Mouse (Mus musculus): Measurements from ENCODE around the gene Tmem210.

Gene Tmem210

GRCm38 (mm10) chr2:25287927-25288649 is at the start of gene Tmem210:
Gene Tmem210 (plus strand): TSS chr2:25288145.
- in situ Hi-C loops (cut with MboI; ENCODE audit: unreplicated experiment in 2 of 2): no loop called here

DNA sequence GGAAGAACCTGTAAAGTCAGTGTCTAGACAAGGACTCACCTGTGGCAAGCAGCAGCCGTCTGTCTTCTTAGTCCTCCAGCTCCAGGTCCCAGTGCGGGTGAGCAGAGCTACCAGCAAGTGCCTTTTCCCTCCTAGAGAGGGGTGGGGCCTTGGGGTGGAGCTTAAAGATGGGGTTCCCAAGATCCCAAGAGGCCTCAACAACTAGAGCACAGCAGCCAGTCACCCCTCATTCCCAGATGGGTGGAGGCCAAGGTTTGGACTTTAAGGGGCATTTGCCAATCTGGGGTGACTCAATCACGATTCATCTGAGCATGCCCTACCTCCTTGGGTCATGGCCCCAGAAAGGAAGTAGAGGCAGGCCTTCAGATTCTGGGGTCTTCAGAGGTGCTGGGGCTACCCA is 48.2 kb upstream of the Tmem210 start:
- in situ Hi-C loops (cut with MboI; ENCODE audit: unreplicated experiment in 2 of 2): no loop called here

- in situ Hi-C loops (cut with MboI; ENCODE audit: unreplicated experiment in 2 of 2): no loop called here
Measured at GRCm38 (mm10) chr2:25240310-25240709, 47.6 kb upstream of the Tmem210 start.

DNA sequence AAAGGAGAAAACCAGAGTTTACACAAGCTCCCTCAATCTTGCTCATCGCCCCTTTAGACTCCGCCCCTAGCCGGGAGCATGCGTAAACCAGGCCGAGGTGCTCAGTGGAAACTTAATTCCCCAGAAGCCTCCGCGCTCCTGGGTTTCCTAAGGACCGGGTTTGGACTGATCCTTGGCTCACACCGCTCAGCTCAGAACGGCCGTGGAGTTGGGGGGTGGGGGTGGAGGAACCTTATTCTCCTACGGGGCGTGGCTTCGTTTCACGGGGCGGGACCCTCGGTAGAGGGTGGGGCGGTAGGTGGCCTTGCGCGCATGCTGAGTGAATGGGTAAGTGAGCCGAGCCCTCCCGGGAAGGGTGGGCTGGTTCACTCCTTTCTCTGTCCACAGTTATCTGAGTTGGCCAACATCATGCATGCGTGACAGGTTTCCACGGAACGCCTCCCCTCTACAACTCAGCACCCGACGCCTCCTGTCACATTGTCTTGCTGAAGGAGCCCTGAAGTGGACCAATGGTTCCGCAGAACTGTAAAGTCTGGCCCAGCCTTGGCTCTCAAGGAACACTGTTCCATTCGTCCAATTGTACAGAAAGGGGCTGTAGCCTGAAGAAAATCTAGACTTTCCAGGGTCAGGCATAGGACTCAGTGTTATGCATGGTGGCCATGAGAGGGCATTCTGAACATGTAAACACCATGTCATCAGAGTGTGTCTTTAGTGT is 47.1 kb upstream of the Tmem210 start:
- in situ Hi-C loops (cut with MboI; ENCODE audit: unreplicated experiment in 2 of 2): no loop called here

DNA sequence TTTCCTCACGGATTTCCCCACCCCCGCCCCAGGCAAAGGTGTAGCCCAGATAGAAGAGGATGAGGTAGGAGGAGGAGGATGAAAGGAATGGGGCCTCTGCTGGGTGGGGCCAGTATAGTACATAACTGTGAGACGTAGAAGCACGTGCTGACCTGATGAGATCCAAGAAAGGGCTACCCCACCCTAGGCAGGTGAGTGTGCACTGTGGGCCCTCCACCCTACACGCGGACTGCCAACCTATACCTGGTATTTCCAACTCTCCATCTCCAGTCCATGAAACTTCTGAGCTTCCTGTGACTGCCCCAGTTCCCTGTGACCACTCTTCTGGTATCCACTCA is 46.5 kb upstream of the Tmem210 start:
- in situ Hi-C loops (cut with MboI; ENCODE audit: unreplicated experiment in 2 of 2): no loop called here

- in situ Hi-C loops (cut with MboI; ENCODE audit: unreplicated experiment in 2 of 2): no loop called here
Measured at GRCm38 (mm10) chr2:25242101-25242506, 45.8 kb upstream of the Tmem210 start, which contains the start of the genes Rnf208 and Cysrt1. Gene Rnf208 (plus strand): TSS chr2:25242255. Gene Cysrt1 (minus strand): TSS chr2:25242452.

GRCm38 (mm10) chr2:25243342-25243741 is 44.6 kb upstream of the Tmem210 start:
- in situ Hi-C loops (cut with MboI; ENCODE audit: unreplicated experiment in 2 of 2): no loop called here

- in situ Hi-C loops (cut with MboI; ENCODE audit: unreplicated experiment in 2 of 2): no loop called here
Measured at GRCm38 (mm10) chr2:25244144-25244543, 43.8 kb upstream of the Tmem210 start.

DNA sequence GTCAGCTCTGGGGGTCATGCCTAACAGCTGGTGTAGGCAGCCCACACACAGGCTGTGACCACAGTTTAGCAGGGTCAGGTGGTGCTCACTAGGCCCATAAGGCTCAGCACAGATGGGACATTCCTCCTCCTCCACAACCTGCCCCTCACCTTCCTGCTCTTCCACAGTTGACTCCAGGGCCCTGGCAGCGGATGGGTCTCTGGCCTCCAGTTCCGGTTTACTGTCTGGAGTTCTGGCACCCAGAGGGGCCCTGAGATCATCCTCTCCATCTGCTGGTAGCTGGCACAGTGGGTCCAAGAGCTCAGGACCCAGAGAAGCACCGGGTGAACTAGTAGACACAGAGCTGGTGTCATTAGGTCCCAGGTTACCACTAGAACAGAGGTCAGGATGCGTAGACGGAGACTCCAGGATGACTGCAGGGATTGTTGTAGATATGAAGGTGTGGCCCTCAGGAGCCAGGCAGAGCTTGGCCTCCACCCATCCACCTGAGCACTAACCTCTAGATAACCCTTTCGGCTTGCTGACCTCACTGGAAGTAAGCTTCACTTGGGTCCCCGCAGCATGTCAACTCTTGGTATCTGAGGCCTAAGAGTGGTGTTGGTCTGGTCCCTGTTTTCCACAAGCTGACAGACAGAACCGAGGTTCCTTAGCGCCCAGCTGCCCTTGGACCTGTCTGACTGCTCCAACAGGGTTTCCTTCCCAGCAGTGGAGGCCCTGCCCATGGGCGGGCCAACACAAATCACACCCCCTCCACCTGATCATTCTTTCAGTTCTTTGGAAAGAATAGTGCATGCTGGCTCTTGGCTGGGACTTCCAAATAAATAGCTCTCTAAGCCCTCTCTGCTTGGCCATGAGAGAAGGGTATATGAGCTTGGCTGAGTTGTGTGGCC is 41.5 kb upstream of the Tmem210 start, which contains the start of gene AL732309.1:
Gene AL732309.1, minus strand, starts transcription at position 681 of the 890 bp plus-strand sequence.
- in situ Hi-C loops (cut with MboI; ENCODE audit: unreplicated experiment in 2 of 2): no loop called here

DNA sequence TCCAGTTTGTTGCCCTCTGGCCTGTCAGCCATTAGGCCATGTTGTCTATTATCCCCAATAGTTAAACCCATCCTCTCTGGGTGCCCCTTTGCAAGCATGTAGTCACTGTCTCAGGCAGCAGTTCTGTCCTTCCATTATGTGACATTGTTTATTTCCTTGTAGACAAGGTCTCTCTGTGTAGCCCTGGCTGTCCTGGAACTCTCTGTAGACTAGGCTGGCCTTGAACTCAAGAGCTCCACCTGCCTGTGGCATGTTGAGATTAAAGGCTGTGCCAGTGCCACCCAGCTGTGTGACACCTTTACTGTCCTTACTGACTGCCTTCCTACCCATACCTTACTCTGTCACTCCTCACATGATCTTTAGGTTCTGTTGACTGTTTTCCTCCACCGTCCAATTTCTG is 35.6 kb upstream of the Tmem210 start:
- in situ Hi-C loops (cut with MboI; ENCODE audit: unreplicated experiment in 2 of 2): loop anchor here (5.0 to 25.0 kb wide), 4 partner anchors 58 to 1660 kb away; partner anchors contain the start of genes Med22 (in 1 of the 2), Noxa1 (in 1 of the 2), Rpl7a (in 1 of the 2) and Surf1 (in 1 of the 2)

DNA sequence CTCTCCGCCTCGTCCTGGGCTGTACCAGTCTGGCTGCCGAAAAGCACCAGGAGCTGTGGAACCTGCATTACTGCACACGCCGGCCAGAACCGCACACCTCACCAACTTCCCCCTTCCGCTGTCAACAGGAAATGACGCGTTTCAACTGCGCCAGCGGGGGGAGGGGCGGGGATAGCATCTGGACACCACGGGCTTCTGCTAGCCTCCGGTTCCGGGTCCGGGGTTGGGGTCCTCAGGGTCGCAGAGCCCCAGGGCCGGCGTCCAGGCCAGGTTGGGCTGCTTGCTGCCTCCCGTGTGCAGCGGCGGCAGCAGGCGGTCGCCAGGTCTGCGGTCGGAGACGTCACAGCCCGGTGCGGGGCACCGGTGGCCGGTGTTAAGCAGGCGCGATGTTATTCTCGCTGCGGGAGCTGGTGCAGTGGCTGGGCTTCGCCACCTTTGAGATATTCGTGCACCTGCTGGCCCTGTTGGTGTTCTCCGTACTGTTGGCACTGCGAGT is 32.6 kb upstream of the Tmem210 start, which contains the start of gene Tmem203:
Gene Tmem203, plus strand, starts transcription at position 156 of the 496 bp plus-strand sequence.
- in situ Hi-C loops (cut with MboI; ENCODE audit: unreplicated experiment in 2 of 2): loop anchor here (5.0 to 25.0 kb wide), 4 partner anchors 61 to 1657 kb away; partner anchors contain the start of genes Med22 (in 1 of the 2), Noxa1 (in 1 of the 2), Rpl7a (in 1 of the 2) and Surf1 (in 1 of the 2)

DNA sequence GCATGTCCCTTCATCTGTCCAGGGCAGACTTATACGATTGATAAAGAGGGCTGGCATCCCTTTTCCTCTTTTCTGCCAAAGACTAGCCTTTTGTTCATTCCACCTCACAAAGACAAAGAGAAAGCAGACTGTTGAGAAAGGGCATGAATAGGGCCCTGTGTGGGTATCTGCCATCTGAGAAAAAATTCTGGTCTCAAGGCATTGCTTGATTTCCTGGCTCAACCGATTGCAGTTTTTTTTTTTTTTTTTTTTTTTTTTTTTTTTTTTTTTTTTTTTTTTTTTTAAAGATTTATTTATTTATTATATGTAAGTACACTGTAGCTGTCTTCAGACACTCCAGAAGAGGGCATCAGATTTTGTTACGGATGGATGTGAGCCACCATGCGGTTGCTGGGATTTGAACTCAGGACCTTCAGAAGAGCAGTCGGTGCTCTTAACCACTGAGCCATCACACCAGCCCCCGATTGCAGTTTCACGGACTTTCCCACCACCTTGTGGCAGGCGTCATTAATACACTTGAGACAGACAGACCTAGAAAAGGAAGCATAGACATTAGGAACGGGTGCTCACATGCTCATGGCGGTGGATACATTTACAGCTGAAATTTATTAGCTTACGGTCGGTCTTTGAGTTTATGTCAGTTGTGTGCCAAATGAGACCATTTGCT is 31.4 kb upstream of the Tmem210 start:
- in situ Hi-C loops (cut with MboI; ENCODE audit: unreplicated experiment in 2 of 2): loop anchor here (5.0 to 25.0 kb wide), 4 partner anchors 62 to 1656 kb away; partner anchors contain the start of genes Med22 (in 1 of the 2), Noxa1 (in 1 of the 2), Rpl7a (in 1 of the 2) and Surf1 (in 1 of the 2)

- in situ Hi-C loops (cut with MboI; ENCODE audit: unreplicated experiment in 2 of 2): loop anchor here (5.0 to 25.0 kb wide), 4 partner anchors 62 to 1655 kb away; partner anchors contain the start of genes Med22 (in 1 of the 2), Noxa1 (in 1 of the 2), Rpl7a (in 1 of the 2) and Surf1 (in 1 of the 2)
Measured at GRCm38 (mm10) chr2:25257250-25257649, 30.7 kb upstream of the Tmem210 start.

GRCm38 (mm10) chr2:25258887-25259286 is 29.1 kb upstream of the Tmem210 start:
- in situ Hi-C loops (cut with MboI; ENCODE audit: unreplicated experiment in 2 of 2): loop anchor here (5.0 to 25.0 kb wide), 4 partner anchors 64 to 1653 kb away; partner anchors contain the start of genes Med22 (in 1 of the 2), Noxa1 (in 1 of the 2), Rpl7a (in 1 of the 2) and Surf1 (in 1 of the 2)

DNA sequence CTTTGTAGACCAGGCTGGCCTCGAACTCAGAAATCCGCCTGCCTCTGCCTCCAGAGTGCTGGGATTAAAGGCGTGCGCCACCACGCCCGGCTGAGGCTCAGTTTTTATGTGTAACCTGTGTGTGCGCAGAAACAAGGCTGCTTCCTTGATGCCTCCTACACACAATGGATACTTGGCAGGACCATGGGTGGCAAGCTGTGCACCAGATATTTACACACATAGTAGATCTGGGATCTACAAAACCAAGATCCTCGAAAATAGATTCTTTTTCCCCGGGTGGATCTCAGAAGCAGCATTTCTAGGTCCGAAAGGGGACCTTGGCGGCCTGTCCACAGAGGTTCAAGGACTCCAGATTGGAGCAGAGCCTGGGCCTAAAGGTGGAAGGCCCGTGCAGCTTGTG is 26.1 kb upstream of the Tmem210 start:
- in situ Hi-C loops (cut with MboI; ENCODE audit: unreplicated experiment in 2 of 2): loop anchor here in 1 of 2 experiments (25.0 kb wide), 1 partner anchor 1650 kb away; the partner anchor contains the start of genes Med22, Rpl7a, Surf1 and Surf2

DNA sequence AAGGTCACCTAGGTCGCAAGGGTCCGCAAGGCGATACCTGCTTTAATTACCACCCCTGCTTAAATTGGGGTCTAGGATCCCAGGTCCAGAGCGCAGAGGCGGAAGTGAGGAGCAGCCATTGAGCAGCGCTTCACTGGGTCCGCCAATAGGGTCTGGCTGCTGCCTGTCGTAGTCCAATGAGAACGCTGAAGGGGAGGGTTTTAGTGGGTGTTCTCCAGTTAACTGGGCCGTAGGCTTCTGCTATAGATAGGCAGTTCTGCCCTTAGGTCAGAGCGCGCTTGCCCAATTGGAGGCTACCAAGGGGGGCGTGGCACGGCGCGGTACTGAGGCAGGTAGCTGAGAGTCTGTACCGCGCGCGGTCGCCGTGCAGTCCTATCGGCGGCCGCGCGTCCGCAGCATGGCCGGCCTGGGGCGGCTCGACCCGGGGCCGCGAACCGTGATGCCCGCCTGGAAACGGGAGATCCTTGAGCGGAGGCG is 25.6 kb upstream of the Tmem210 start, which contains the start of gene Tprn:
Gene Tprn, plus strand, starts transcription at position 328 of the 477 bp plus-strand sequence.
- in situ Hi-C loops (cut with MboI; ENCODE audit: unreplicated experiment in 2 of 2): loop anchor here in 1 of 2 experiments (25.0 kb wide), 1 partner anchor 1650 kb away; the partner anchor contains the start of genes Med22, Rpl7a, Surf1 and Surf2

GRCm38 (mm10) chr2:25262795-25263622 is 24.9 kb upstream of the Tmem210 start:
- in situ Hi-C loops (cut with MboI; ENCODE audit: unreplicated experiment in 2 of 2): loop anchor here in 1 of 2 experiments (25.0 kb wide), 1 partner anchor 1649 kb away; the partner anchor contains the start of genes Med22, Rpl7a, Surf1 and Surf2

All from v-Abl transformed pro-B cells (cell line).